Mouse (Mus musculus): ENCODE results near the gene Hmcn2.

DNA sequence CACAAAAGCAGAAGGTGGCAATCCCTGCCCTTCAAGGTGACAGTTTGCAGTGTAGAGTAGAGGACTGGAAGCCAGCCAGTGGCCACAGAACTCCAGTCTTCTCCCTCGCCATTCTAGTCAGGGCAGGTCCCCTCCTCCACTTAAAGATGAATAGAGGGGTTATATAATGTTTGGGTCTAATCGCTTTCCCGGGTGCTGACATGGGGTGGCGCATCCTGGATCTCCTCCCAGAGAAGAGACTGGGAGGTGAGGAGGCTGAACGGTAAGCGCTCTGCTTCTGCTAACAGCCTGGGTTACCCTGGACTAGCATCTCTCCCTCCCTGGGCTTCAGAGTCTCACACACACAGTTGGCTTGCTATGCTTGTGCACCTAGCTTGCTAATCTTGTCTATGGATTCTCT lies 36.4 kb upstream of the Hmcn2 start:
- no peak for TF ChIP-seq GATA1 (IDR thresholded peaks at IDR 0.05; ENCODE audit: borderline replicate concordance, low read length)
- TF ChIP-seq FLI1 (IDR thresholded peaks at IDR 0.05; ENCODE audit: low read length), result no peak
